Mouse (Mus musculus) lung, adult 2 months (tissue): ENCODE data around the gene Sorl1.

Experiments
- CTCF ChIP-seq: fragments of 200-500 bp; IDR thresholded peaks from 2 replicates; pipeline ENCODE4 v1.5.1; 2011; ENCODE audit warnings: mild to moderate bottlenecking, low read length, control low read depth; ENCODE audit not compliant: insufficient read depth
- POLR2A ChIP-seq: fragments of 200-500 bp; IDR thresholded peaks from 2 replicates; pipeline ENCODE4 v1.6.1; 2011; ENCODE audit warnings: low read depth, mild to moderate bottlenecking, control low read depth, low read length, borderline replicate concordance; ENCODE audit errors: extremely low read depth

DNA sequence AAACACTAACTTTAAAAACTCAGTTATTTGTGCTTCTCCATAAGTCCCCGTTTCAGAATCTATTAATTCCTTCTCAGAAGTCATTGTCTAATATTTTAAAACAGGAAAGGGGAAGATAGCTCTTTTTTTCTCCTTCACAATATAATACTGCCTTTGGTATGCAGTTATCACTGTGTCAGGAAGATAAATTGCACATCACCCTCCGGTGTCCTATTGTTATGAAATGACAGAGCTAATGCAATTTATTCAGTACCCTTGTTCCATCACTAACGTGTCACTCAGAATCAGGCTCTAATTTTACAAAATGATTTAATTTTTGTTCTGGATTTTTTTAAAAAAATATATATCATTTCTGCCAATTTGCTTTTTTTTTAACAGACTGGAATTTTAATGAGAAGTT is 49.7 kb upstream of the Sorl1 start:
- TF ChIP-seq CTCF (no peak), POLR2A (no peak)
